Mouse (Mus musculus) urinary bladder, postnatal 36 days (tissue): ENCODE data around the gene Rpia.

Experiments
- DNase-seq, 2 experiments: peaks; one replicate each; pipeline ENCODE4 v3.0.0; 2022; ENCODE audit warnings: low spot score in 2 of 2, mixed read lengths in 1 of 2

Gene Rpia

DNA sequence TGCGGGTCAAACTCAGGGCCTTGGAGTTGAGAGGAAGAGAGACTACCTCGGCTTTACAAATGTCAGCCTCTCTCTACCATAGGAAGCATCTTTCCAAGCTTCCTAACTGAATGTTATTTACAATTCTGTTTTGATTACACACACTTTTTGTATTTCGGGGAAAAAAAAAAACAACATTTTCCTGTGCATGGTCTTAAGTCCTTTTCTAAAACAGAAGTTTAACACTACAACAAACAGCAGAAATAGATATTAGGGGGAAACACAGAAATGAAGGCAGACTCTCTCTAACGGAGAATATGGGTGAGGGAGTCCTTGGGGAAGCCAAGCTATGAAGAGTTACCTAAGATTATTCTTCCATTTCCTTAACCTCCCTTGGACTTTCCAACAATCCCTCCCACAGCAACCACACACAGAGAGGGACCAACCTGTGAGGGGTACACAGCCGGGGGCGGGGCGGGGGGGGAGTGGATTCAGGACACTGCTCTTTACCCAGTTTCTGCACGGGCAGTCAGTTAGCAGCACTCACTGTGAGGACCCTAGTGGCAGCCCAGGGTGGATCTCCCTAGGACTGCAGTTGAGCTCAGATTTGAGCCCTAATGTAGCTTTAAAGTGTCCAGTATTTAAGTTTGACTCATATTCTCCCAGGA is 40.7 kb downstream of the Rpia start:
- DNase-seq, result no peak

GRCm38 (mm10) chr6:70749750-70750149 is 42.3 kb downstream of the Rpia start:
- DNase-seq, result no peak

DNA sequence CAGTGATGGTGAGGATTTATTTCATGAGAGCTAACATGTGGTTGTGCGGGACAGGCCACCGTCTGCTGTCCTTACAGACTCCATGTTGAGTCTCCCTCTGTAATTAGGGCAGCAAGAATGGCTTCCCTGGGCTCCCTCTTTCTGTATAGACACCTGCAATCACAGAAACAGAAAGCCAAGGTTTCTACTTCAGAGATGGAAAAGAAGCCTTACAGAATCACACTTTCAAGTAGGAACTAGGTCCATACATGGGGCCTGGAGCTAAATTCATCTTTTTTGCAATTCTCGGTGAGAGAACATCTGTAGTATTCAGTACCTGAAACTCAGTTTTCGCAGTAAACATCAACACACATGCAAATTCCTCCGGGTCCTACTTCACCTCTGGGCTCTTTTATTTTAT is 44.3 kb downstream of the Rpia start:
- no peak for DNase-seq

DNA sequence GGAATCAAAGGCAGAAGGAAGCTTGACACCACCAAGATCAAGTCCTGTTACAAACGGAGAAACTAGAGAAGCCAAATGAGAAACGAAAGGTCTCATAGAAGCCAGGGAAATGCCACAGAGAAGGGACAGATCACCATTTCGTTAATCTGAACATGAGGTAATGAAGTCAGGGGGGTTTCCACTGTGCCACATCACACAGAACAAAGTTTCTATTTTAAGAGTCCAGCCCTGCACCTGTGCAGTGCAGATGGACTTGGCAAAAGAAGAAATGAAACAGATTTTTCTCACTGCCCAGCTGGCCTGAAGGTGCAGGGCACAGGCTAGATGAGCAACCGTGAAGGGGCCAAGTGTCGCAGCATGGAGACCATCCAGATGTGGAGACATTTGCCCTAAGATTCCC is 48.1 kb downstream of the Rpia start:
- DNase-seq, result no peak

GRCm38 (mm10) chr6:70742833-70743232 is 49.2 kb downstream of the Rpia start:
- DNase-seq, result no peak

- no peak for DNase-seq
These were observed 51.5 kb downstream of the Rpia start for GRCm38 (mm10) chr6:70740535-70740934.

DNA sequence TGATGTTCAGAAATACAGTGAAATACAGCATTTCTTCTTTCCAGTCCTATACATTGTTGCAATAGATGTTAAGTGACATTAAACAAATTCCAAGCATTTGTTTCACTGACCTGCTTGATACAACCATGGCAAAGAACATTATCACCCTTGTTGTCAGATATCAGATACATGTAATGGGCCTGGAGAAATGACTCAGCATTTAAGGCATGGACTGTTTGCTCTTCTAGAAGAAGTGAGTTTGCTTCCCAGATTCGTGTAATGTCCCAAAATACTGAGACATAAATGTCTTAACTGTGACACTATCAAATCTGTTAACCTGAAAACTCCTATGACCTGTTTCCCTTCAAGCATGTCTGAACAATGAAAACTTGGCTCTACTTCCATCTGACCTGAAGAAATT is 52.6 kb downstream of the Rpia start:
- DNase-seq, result no peak

GRCm38 (mm10) chr6:70735528-70735927 is 56.5 kb downstream of the Rpia start:
- DNase-seq, result no peak

DNA sequence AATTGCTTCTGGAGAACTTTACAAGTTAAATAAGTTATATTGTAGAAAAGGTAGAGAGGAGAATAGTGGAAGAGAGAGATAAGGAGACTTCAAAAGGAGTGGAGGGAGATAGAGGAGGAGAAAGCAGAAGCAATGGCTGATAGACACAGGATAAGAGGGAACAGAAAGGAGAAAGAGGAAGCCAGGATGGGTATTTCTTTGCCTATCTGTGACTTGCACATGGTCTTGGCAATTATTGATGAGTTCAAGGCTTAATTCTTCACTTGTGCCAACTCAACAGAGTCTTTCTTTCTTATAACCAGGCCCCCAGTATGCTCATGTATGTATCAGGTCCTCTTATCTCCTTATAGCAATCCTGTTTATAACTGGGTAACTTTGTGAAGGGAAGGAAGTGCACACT is 61.2 kb downstream of the Rpia start:
- DNase-seq, result no peak

- no peak for DNase-seq
These were observed 62.9 kb downstream of the Rpia start for GRCm38 (mm10) chr6:70729125-70729524.

DNA sequence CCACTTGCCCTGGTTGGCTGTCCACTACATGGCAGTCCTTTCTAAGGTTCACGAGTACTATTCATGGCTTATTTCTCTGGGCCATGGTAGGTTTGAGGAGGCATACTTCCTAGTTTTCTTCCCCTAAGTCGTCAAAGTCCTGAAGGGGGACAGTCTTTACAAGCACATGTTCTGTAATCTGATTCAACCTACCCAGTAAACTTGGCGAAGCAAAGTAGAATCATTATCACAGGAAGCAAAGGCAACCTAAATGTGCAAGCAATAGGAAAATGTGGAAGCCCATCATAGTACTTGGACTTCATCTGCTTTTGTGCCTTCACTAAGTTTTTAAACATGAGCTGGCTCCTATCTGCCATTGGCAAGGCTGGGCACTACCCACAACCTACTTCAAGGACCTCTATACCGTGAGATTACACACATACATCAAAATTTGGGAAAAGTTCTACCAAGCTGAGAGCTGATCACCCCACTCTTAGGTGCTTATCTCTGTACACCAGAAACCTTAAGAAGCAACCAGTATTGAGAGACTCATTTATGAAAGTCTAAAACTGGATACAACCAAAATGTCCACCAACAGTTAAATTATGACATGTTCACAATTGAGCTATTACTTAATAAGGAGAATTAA is 64.8 kb downstream of the Rpia start:
- no peak for DNase-seq

GRCm38 (mm10) chr6:70725639-70726038 is 66.4 kb downstream of the Rpia start:
- no peak for DNase-seq

- no peak for DNase-seq
These were observed 67.3 kb downstream of the Rpia start for GRCm38 (mm10) chr6:70724722-70725121.

GRCm38 (mm10) chr6:70722298-70722697 is 69.7 kb downstream of the Rpia start:
- DNase-seq, result no peak

- no peak for DNase-seq
These were observed 73.3 kb downstream of the Rpia start for GRCm38 (mm10) chr6:70718760-70719159.

DNA sequence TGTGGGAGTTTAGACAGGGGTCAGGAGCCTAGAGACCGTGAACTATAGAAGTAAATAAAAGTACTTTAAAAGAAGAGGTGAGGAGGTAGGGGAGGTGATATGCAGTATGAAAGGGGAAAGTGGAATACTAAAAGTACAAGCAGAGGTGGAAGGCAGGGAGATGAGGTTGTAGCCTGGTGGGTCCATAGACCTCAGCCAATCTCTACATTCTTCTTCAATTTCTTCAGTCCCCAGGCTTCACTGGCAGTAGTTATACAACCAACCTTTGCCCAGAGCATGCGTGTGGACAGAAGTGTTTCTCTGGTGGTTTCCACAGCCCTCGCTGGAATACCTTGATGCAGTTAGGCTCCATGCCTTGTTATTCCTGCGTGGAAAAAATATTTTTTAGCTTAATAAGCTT is 73.9 kb downstream of the Rpia start:
- no peak for DNase-seq

DNA sequence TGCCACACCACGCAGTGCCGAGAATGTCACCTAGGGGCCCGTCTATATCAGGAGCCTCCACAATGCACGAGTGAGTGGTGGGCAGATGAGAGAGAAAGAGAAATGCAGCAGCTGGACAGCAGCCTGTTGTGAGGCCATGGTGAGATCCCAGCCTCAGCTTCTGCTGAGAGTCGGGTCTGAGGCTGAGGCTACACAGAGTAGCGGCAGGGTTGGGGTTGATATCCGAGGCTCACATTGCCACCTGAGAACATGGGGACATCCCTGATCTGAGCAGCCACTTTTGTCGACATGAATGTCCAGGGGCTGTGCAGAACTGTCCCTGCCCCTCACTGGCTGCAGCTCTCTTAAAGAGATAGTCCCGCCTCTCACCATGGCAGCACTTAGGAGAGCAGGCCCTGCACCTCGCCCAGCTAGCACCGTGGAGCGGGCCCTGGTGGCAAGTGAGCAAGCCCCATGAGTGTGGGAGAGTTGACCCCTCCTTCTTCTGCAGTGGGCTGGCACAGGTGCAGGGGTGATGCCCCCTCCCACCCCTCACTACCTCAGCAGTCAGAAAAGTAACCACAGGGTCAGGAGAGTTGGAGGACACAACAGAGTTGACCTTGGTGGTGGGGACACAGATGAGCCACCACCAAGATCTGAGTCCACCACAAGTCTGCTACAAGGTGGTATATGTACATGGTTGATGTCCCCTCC is 75.2 kb downstream of the Rpia start:
- no peak for DNase-seq
